Mouse (Mus musculus): ENCODE measurements around the gene Abcc5.

Abcc5 gene

GRCm38 (mm10) chr16:20424719-20425650, 1.2 kb downstream of the Abcc5 start:
- in situ Hi-C loops (cut with MboI; ENCODE audit: unreplicated experiment in 2 of 2): loop anchor here in 1 of 2 experiments (10.0 kb wide), 1 partner anchor 220 kb away; no protein-coding TSS in a partner anchor

- in situ Hi-C loops (cut with MboI; ENCODE audit: unreplicated experiment in 2 of 2): loop anchor here in 1 of 2 experiments (10.0 kb wide), 1 partner anchor 221 kb away; no protein-coding TSS in a partner anchor
Measured at GRCm38 (mm10) chr16:20424226-20424663, 1.9 kb downstream of the Abcc5 start.

DNA sequence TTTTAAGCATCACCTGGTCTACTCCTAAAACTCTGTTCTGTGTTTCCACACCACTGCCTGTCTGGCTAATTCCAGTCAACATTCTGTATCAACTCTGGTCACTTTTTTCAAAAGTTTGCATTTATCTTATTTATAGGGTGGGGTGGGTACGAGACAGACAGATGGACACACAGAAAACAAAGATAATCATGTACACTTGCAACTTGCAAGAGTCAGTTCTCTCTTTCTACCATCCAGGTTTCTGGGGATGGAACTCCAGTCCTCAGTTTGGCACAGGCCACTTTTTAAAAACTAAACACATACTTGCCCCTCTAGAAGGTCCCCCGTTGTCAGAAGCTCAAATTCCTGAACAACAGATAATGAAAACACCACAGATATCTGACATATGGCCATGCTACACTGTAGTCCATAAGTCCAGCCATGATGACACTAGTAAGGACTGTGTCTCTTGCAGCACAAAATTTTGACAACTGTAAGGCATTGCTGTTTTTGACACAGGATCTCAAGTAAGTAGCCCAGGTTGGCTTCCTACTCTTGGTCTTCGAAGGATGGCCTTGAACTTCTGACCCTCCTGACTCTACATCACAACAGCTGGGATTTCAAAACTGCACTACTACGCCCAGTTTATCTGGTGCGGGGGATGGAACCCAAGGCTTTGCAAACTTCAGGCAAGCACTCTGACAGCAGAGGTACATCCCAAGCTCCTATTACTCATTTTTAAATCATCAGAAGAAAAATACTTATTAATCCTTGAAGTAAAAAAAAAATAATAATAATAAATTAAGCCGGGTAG, 3.1 kb downstream of the Abcc5 start:
- in situ Hi-C loops (cut with MboI; ENCODE audit: unreplicated experiment in 2 of 2): loop anchor here in 1 of 2 experiments (10.0 kb wide), 1 partner anchor 222 kb away; no protein-coding TSS in a partner anchor

- in situ Hi-C loops (cut with MboI; ENCODE audit: unreplicated experiment in 2 of 2): no loop called here
Measured at GRCm38 (mm10) chr16:20418054-20418453, 8.1 kb downstream of the Abcc5 start.

- in situ Hi-C loops (cut with MboI; ENCODE audit: unreplicated experiment in 2 of 2): no loop called here
Measured at GRCm38 (mm10) chr16:20416262-20416661, 9.9 kb downstream of the Abcc5 start.

DNA sequence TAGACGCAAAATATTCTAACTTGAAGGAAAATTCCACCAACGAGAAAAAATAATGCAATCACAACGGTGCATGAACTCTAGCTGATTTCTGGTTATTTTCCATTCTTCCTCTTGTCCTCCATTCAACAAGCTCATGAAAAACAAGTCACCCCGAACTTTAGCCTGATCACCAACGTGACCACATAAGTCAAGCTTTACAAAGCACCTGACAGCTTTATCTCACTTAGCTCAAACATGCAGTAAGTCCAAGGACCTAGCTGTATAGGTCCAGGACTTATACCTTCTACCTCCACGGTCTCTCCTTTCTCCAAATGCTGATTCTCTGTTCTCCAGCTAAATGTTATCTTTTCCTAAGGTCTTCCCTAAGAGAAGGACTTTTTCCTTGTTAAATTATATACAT, 10.4 kb downstream of the Abcc5 start:
- in situ Hi-C loops (cut with MboI; ENCODE audit: unreplicated experiment in 2 of 2): no loop called here

DNA sequence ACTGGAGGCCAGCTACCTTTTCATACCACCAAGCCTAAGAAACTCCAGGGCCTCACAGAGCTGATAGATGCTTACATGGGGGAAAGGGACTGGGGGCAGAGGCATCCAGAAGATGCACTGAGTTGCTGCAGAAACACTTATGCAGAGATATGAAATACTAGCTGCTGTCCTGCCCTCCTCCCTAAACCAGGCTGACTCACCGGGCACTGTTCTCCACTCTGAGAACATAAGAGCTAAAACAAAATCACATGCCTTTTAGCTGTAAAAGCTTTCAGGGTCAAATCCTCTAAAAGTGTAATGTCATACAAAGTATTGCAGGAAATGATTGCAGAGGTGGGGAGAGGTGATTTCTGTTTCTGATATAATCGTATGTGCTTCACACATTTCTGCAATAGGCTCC, 11.0 kb downstream of the Abcc5 start:
- in situ Hi-C loops (cut with MboI; ENCODE audit: unreplicated experiment in 2 of 2): no loop called here

- in situ Hi-C loops (cut with MboI; ENCODE audit: unreplicated experiment in 2 of 2): no loop called here
Measured at GRCm38 (mm10) chr16:20413870-20414331, 12.3 kb downstream of the Abcc5 start.

GRCm38 (mm10) chr16:20411958-20412570, 14.1 kb downstream of the Abcc5 start:
- in situ Hi-C loops (cut with MboI; ENCODE audit: unreplicated experiment in 2 of 2): no loop called here

DNA sequence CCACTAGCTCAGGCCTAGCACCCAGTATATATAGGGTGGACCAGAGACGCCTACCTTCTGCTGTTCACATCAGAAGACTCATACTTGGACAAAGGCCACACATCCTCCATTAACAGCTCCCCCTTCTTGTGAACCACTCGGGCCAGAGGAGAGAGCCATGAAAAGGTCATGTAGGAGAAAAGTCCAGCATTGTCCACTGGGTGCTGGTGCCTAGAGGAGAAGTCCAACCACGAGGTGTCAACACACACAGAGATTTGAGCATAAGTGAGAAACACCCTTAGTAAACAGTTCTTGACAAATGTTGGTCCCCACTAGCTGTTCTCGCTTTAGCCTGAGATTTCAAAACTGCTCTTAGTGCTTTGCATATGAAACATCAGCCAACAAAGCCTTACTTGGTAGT, 20.9 kb downstream of the Abcc5 start:
- in situ Hi-C loops (cut with MboI; ENCODE audit: unreplicated experiment in 2 of 2): no loop called here

- in situ Hi-C loops (cut with MboI; ENCODE audit: unreplicated experiment in 2 of 2): no loop called here
Measured at GRCm38 (mm10) chr16:20403327-20403726, 22.9 kb downstream of the Abcc5 start.

GRCm38 (mm10) chr16:20401592-20401991, 24.6 kb downstream of the Abcc5 start:
- in situ Hi-C loops (cut with MboI; ENCODE audit: unreplicated experiment in 2 of 2): no loop called here

DNA sequence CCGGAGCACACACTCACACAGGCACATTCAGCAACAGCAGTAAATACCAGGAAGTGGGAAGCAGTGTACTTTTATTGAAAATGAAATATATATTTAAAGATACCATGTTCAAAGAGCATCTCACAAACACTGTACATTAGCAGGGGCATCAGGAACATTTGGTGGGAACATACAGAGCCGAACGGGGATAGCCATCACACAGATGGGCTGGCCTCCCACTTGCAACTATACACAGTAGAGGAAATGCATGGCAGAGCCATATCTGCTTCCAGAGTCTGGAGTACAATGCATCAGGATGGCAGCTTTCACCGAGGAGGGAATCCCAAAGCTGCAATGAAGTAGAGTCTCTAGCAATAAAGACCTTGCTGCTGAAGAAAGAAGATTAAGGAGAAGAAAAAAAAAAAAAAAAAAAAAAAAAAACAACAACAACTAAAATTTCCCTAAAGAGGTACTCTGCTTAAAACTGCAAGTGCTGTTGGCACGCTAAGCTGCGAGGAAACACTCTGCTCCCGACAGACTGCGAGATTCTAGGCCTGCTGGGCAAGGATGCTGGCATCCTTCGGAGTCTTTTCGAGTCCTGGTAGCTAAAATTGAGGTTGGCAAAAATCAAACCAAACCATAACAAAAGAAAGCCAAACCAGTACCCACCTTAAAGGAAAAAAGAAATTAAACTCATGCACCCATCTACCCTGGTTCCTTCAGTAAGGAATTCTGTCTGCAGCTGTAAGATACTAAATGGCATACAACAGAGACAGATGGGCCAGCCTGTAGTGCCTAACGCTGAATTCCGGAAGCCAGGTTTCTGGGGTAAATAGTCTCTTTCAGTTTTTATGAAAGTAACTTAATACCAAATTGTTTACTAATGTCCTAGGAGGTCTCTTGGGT, 25.2 kb downstream of the Abcc5 start:
- in situ Hi-C loops (cut with MboI; ENCODE audit: unreplicated experiment in 2 of 2): no loop called here

DNA sequence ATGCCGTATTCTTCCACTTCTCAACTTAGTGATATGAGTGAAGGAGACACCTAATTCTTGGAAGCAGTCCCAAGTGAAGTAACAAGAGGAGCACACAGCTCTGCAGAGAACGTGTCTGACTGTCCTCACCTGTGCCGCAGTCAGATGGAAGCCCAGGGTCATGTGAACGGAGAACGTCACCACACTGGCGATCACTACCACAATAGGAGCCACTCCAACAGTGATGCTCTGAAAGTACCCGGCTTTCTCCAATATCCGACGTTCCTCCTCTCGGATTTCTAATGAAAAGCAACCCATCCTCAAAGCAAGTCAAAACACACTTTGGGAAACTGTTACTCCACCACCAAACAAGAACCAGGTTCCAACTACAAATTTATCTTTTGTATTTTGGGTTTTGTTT, 29.3 kb downstream of the Abcc5 start:
- in situ Hi-C loops (cut with MboI; ENCODE audit: unreplicated experiment in 2 of 2): no loop called here

GRCm38 (mm10) chr16:20395216-20395907, 30.8 kb downstream of the Abcc5 start:
- in situ Hi-C loops (cut with MboI; ENCODE audit: unreplicated experiment in 2 of 2): no loop called here

- in situ Hi-C loops (cut with MboI; ENCODE audit: unreplicated experiment in 2 of 2): no loop called here
Measured at GRCm38 (mm10) chr16:20391753-20392152, 34.4 kb downstream of the Abcc5 start.

DNA sequence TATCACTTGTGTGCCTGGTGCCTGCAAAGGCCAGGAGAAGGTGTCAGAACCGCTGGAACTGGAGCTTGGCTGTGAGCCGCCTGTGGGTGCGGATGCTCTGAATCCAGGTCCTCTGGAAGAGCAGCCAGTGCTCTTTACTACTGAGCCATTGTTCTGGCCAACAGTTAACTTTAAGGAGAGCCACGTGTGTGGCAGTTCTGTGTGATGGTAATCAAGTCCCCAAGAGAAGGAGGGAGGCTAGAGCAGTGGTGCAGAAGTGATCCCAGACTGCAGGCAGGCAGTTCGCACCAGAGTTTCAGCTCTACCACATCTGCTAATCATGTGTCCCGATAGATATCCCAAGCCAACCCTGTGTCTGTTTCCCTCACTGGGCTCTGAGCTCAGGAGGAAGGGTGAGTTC, 36.0 kb downstream of the Abcc5 start:
- in situ Hi-C loops (cut with MboI; ENCODE audit: unreplicated experiment in 2 of 2): no loop called here

DNA sequence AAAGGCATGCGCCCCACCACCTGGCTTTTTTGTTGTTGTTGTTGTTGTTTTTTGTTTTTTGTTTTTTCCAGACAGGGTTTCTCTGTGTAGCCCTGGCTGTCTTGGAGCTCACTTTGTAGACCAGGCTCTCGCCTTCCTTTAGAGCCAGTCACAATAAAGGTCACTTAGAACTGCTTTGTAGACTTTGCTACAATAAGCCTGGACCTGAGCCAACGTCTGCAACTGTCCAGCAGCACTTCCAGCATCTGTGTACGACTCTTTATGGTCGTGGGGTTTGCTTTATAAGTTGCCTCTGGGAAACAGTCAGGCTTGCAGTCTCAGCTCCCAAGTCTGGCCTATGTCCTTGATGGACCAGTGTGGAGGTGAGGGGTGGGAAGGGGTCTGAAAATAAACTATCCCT, 45.2 kb downstream of the Abcc5 start:
- in situ Hi-C loops (cut with MboI; ENCODE audit: unreplicated experiment in 2 of 2): no loop called here

- in situ Hi-C loops (cut with MboI; ENCODE audit: unreplicated experiment in 2 of 2): no loop called here
Measured at GRCm38 (mm10) chr16:20375341-20375740, 50.9 kb downstream of the Abcc5 start.

Measured in v-Abl transformed pro-B cells (cell line).